Comparison of ENCODE assay signal across 9 mouse cellular contexts in genomic region chr2:110950823-110951222, GRCm38 (mm10). TPM values are rescaled to one million over a fixed set of nuclear protein-coding genes. Genes with fewer than 3 reads are reported as not detected.
DNase-seq lines count a peak whose midpoint lies in the region; ATAC-seq and TF ChIP-seq lines count a peak whose summit lies in the region.
"Not testable (repeated sequence)": the region's sequence is repeated elsewhere in the genome, so short reads cannot be mapped to it uniquely, and the experiment has no call there.
"Had no signal": no experiment of that assay in that cellular context is flagged by ENCODE, and none has a peak within 500 bp of the region (broad histone marks: within the 10 kb centered on the region; RNA-seq: fewer than 3 reads in every experiment).

Ano3 (minus strand) TSS chr2:110950923.

- not testable (repeated sequence) for ATAC-seq in forebrain, embryonic 11.5 days (replicated peaks; ENCODE audit: low FRiP score); heart, embryonic 13.5 days (ENCODE audit: extremely low read depth, insufficient number of reproducible peaks, low FRiP score, low TSS enrichment); hindbrain, postnatal 0 days; limb, embryonic 11.5 days (ENCODE audit: insufficient number of reproducible peaks, low FRiP score, low TSS enrichment, low read depth); neural tube, embryonic 14.5 days (ENCODE audit: low read depth)

- H3K27ac ChIP-seq in ES-E14 (ENCODE audit: insufficient read depth, low read depth, low read length, poor library complexity, severe bottlenecking); forebrain, embryonic 11.5 days (ENCODE audit: low read depth, low read length); heart, embryonic 13.5 days (replicated peaks); hindbrain, postnatal 0 days; limb, embryonic 11.5 days (replicated peaks; ENCODE audit: low read depth, low read length); neural tube, embryonic 14.5 days (ENCODE audit: low read depth, low read length): not testable (repeated sequence)

- not testable (repeated sequence) for H3K36me3 ChIP-seq in ES-E14 (ENCODE audit: control insufficient read depth, insufficient read depth, low read length, poor library complexity, severe bottlenecking); forebrain, embryonic 11.5 days (ENCODE audit: control insufficient read depth, insufficient read depth, low read length); heart, embryonic 13.5 days; hindbrain, postnatal 0 days (ENCODE audit: insufficient read depth, low read length); limb, embryonic 11.5 days (ENCODE audit: control insufficient read depth, insufficient read depth, low read length); megakaryocyte, embryonic 14.5 days (replicated peaks; ENCODE audit: low read length); neural tube, embryonic 14.5 days (ENCODE audit: control insufficient read depth, insufficient read depth, low read length)

- in situ Hi-C loops in ES-E14 (cut with MboI; ENCODE audit: low sequenced_read_pairs in 2 of 2, unreplicated experiment in 2 of 2), result not testable (repeated sequence)

- peak within 1 kb of the TSS; percentile 10; the same call in 1 of the 2 replicates for H3K9ac ChIP-seq in ES-E14 (ENCODE audit: insufficient read depth, low read depth, low read length, poor library complexity, severe bottlenecking)
- peak within 1 kb of the TSS; percentile 56 for H3K9ac ChIP-seq in forebrain, embryonic 11.5 days (ENCODE audit: low read length)
- H3K9ac ChIP-seq in heart, embryonic 13.5 days, result peak within 1 kb of the TSS; percentile 29; the same call in 1 of the 2 replicates
- H3K9ac ChIP-seq in hindbrain, postnatal 0 days (replicated peaks; ENCODE audit: low read length), result peak within 1 kb of the TSS; percentile 49
- H3K9ac ChIP-seq in limb, embryonic 11.5 days (ENCODE audit: low read length), result not testable (repeated sequence)
- 0 out of 2 replicates have a peak within 1 kb of the TSS, but pooled peaks have one; percentile 25 for H3K9ac ChIP-seq in neural tube, embryonic 14.5 days (replicated peaks; ENCODE audit: low read depth, low read length)

- not testable (repeated sequence) for H3K4me1 ChIP-seq in ES-E14 (ENCODE audit: control insufficient read depth in 2 of 2, insufficient read depth in 2 of 2, low read length in 2 of 2, poor library complexity in 1 of 2); forebrain, embryonic 11.5 days (replicated peaks; ENCODE audit: control insufficient read depth, insufficient read depth, low read length); heart, embryonic 13.5 days; hindbrain, postnatal 0 days (ENCODE audit: insufficient read depth, low read length); limb, embryonic 11.5 days (ENCODE audit: control insufficient read depth, insufficient read depth, low read length); megakaryocyte, embryonic 14.5 days; neural tube, embryonic 14.5 days (ENCODE audit: control insufficient read depth, insufficient read depth, low read length)

- H3K4me2 ChIP-seq in forebrain, embryonic 11.5 days (ENCODE audit: low read depth, low read length, severe bottlenecking), result peak within 1 kb of the TSS; percentile 68
- peak within 1 kb of the TSS; percentile 71 for H3K4me2 ChIP-seq in heart, embryonic 13.5 days
- peak within 1 kb of the TSS; percentile 63 for H3K4me2 ChIP-seq in hindbrain, postnatal 0 days (ENCODE audit: low read depth, low read length)
- H3K4me2 ChIP-seq in limb, embryonic 11.5 days (ENCODE audit: low read depth, severe bottlenecking), result peak within 1 kb of the TSS; percentile 52
- H3K4me2 ChIP-seq in neural tube, embryonic 14.5 days (ENCODE audit: low read depth, low read length), result peak within 1 kb of the TSS; percentile 52

- DNase-seq in ES-E14 (ENCODE audit: low read depth, low spot score); forebrain, embryonic 11.5 days (ENCODE audit: low spot score); hindbrain, postnatal 0 days (ENCODE audit: low spot score); layer of hippocampus, postnatal 10 days (ENCODE audit: low spot score in 2 of 2); limb, embryonic 11.5 days (ENCODE audit: low spot score): not testable (repeated sequence)

- peak within 1 kb of the TSS; percentile 46 to 57 for H3K4me3 ChIP-seq in ES-E14 (ENCODE audit: insufficient read depth in 1 of 2, low read depth in 1 of 2, low read length in 2 of 2, poor library complexity in 1 of 2, severe bottlenecking in 1 of 2)
- peak within 1 kb of the TSS; percentile 41 for H3K4me3 ChIP-seq in forebrain, embryonic 11.5 days (ENCODE audit: low read depth, low read length)
- peak within 1 kb of the TSS; percentile 39 for H3K4me3 ChIP-seq in heart, embryonic 13.5 days
- peak within 1 kb of the TSS; percentile 49 for H3K4me3 ChIP-seq in hindbrain, postnatal 0 days (ENCODE audit: low read length)
- H3K4me3 ChIP-seq in limb, embryonic 11.5 days (ENCODE audit: low read depth, low read length), result peak within 1 kb of the TSS; percentile 2; the same call in 1 of the 2 replicates
- peak within 1 kb of the TSS; percentile 51 for H3K4me3 ChIP-seq in megakaryocyte, embryonic 14.5 days (replicated peaks)
- H3K4me3 ChIP-seq in neural tube, embryonic 14.5 days (ENCODE audit: low read depth, low read length), result peak within 1 kb of the TSS; percentile 30

- H3K27me3 ChIP-seq in forebrain, embryonic 11.5 days (ENCODE audit: control insufficient read depth, insufficient read depth, low read length); heart, embryonic 13.5 days (replicated peaks); hindbrain, postnatal 0 days (ENCODE audit: insufficient read depth, low read length); limb, embryonic 11.5 days (ENCODE audit: control insufficient read depth, insufficient read depth, low read length); megakaryocyte, embryonic 14.5 days (replicated peaks); neural tube, embryonic 14.5 days (ENCODE audit: control insufficient read depth, insufficient read depth, low read length): not testable (repeated sequence)

- not testable (repeated sequence) for H3K9me3 ChIP-seq in ES-E14 (ENCODE audit: control insufficient read depth, insufficient read depth, low read depth, low read length); forebrain, embryonic 11.5 days (ENCODE audit: control insufficient read depth, low read length); heart, embryonic 13.5 days; hindbrain, postnatal 0 days (ENCODE audit: low read length); limb, embryonic 11.5 days (ENCODE audit: control insufficient read depth, low read length); megakaryocyte, embryonic 14.5 days; neural tube, embryonic 14.5 days (ENCODE audit: control insufficient read depth, low read length)

- not testable (repeated sequence) for TF ChIP-seq CTCF in hindbrain, postnatal 0 days (IDR thresholded peaks at IDR 0.05; ENCODE audit: low read depth)

RNA-seq across cellular contexts. Expression of gene Ano3, which starts in this region (rescaled TPM):
- 3.9 and 5.1 TPM in 2 replicates for total RNA-seq in ES-E14 (2012; rRNA removed)
- 0.88 and 1.3 TPM in 2 replicates for polyA plus RNA-seq in forebrain, embryonic 11.5 days (2014; fragmentation: Nextera tagmentation; extraction: Ambion mirVana)
- polyA plus RNA-seq in heart, embryonic 13.5 days (2015; fragmentation: Nextera tagmentation; extraction: Ambion mirVana), result 0.20 and 0.23 TPM in 2 replicates
- 1.4 and 2.6 TPM in 2 replicates for total RNA-seq in hindbrain, postnatal 0 days (2014; rRNA removed)
- 0.89 and 1.2 TPM in 2 replicates for polyA plus RNA-seq in hindbrain, postnatal 0 days (2015; fragmentation: Nextera tagmentation; extraction: Ambion mirVana)
- 10 to 100 TPM; 15.2 to 16.3 TPM for total RNA-seq in layer of hippocampus, postnatal 10 days (2021)
- 0.11 and 0.28 TPM in 2 replicates for polyA plus RNA-seq in limb, embryonic 11.5 days (2014; fragmentation: Nextera tagmentation; extraction: Ambion mirVana)
- polyA plus RNA-seq in megakaryocyte, embryonic 14.5 days (2012; ENCODE audit: insufficient read depth, low replicate concordance), result not detected in 2 replicates
- polyA plus RNA-seq in neural tube, embryonic 14.5 days (2014; fragmentation: Nextera tagmentation; extraction: Ambion mirVana), result 0.96 and 1.1 TPM in 2 replicates
- polyA plus RNA-seq: inflammation-experienced regulatory T-cells, adult 6 months had no signal
